Comparison of ENCODE assay signal across 22 mouse cellular contexts in the genomic region with DNA sequence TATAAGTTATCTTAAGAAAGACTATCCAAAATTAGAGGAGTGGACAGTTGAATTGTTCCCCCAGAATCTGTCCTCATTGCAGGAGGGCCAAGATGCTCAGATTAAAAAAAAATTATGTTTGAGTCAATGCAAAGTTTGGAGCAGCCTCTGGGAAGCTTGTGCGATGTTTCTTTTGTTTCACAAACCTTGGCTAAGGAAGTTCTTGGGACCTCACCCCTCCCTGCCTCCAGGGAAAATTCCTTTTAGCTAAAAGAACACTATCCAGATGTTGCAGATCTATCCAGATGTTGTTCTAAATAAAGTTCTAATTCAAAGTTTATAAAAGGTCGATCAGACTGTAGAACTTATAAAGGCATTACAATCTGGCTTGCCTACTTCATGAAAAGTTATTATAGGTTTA.
"Had no signal": no experiment of that assay in that cellular context is flagged by ENCODE, and none has a peak within 500 bp of the region (broad histone marks: within the 10 kb centered on the region; RNA-seq: fewer than 3 reads in every experiment).

No protein-coding gene starts in this region.

- H3K4me1 ChIP-seq: limb, embryonic 13.5 days; liver, embryonic 13.5 days; midbrain, embryonic 12.5 days; midbrain, embryonic 15.5 days; neural tube, embryonic 12.5 days; neural tube, embryonic 15.5 days; stomach, embryonic 15.5 days had no signal

- H3K36me3 ChIP-seq: limb, embryonic 13.5 days; liver, embryonic 13.5 days; midbrain, embryonic 12.5 days; midbrain, embryonic 15.5 days; neural tube, embryonic 12.5 days; neural tube, embryonic 15.5 days; stomach, embryonic 15.5 days had no signal

- H3K4me2 ChIP-seq: limb, embryonic 13.5 days; liver, embryonic 13.5 days; midbrain, embryonic 12.5 days; midbrain, embryonic 15.5 days; neural tube, embryonic 12.5 days; neural tube, embryonic 15.5 days; stomach, embryonic 15.5 days had no signal

- H3K9me3 ChIP-seq: liver, embryonic 13.5 days; midbrain, embryonic 12.5 days; midbrain, embryonic 15.5 days; neural tube, embryonic 12.5 days; neural tube, embryonic 15.5 days; stomach, embryonic 15.5 days had no signal

- H3K9ac ChIP-seq: limb, embryonic 13.5 days; liver, embryonic 13.5 days; midbrain, embryonic 12.5 days; midbrain, embryonic 15.5 days; neural tube, embryonic 12.5 days; neural tube, embryonic 15.5 days; stomach, embryonic 15.5 days had no signal

- ATAC-seq: midbrain, embryonic 15.5 days had no signal

- DNase-seq: kidney, adult 18-20 months; kidney, adult 9 months; kidney, postnatal 14 days; kidney, postnatal 4 days; layer of hippocampus, adult 9-11 months; layer of hippocampus, postnatal 36 days; liver, embryonic 13.5 days; lung, adult 2 months; lung, postnatal 14 days; lung, postnatal 4 days; right cerebral cortex, adult 18-20 months; right cerebral cortex, postnatal 14 days; right cerebral cortex, postnatal 4 days; spleen, adult 18-20 months; thymus, postnatal 36 days had no signal

- H3K27ac ChIP-seq: left cerebral cortex, adult 2 months; limb, embryonic 13.5 days; liver, embryonic 13.5 days; midbrain, embryonic 12.5 days; midbrain, embryonic 15.5 days; neural tube, embryonic 12.5 days; neural tube, embryonic 15.5 days; stomach, embryonic 15.5 days had no signal

- H3K27me3 ChIP-seq: limb, embryonic 13.5 days; liver, embryonic 13.5 days; midbrain, embryonic 12.5 days; midbrain, embryonic 15.5 days; neural tube, embryonic 12.5 days; neural tube, embryonic 15.5 days; stomach, embryonic 15.5 days had no signal

- H3K4me3 ChIP-seq: left cerebral cortex, adult 2 months; limb, embryonic 13.5 days; liver, embryonic 13.5 days; midbrain, embryonic 12.5 days; midbrain, embryonic 15.5 days; neural tube, embryonic 12.5 days; neural tube, embryonic 15.5 days; stomach, embryonic 15.5 days had no signal
